ENCODE assay signal across 15 mouse cellular contexts in the genomic region with DNA sequence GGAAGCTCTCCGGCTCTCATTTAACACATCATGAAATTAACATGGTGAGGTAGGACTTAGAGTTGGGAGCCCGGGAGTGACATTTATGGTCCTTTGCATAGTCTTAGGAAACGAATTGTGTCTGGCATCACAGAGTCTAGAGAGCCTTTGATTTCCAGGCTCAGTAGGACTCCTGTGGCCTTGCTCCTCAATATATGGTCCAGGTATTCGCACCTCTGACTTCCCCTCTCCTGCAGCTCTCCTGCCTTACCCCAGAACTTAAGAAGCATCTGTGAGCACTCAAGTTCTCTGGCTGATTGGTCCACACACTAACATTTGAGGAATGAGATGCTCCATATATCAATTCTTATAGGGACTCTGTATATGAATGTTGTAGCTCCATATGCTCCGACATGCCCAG.
A peak's percentile ranks its signal among the peaks of the same experiment; 100 is the strongest.
DNase-seq lines count a peak whose midpoint lies in the region; ATAC-seq lines count a peak whose summit lies in the region.
"Had no signal": no experiment of that assay in that cellular context is flagged by ENCODE, and none has a peak within 500 bp of the region (broad histone marks: within the 10 kb centered on the region; RNA-seq: fewer than 3 reads in every experiment).

No protein-coding gene starts in this region.

- no peaks in the 10 kb centered on the region for H3K9me3 ChIP-seq in heart, embryonic 10.5 days
- H3K9me3 ChIP-seq in embryonic facial prominence, embryonic 15.5 days (replicated peaks), result no peaks in the 10 kb centered on the region
- no peaks in the 10 kb centered on the region for H3K9me3 ChIP-seq in limb, embryonic 13.5 days
- H3K9me3 ChIP-seq: forebrain, embryonic 10.5 days; heart, embryonic 12.5 days; hindbrain, embryonic 10.5 days had no signal

- 91% methylated on average over 5 of the region's 5 CpGs for WGBS in heart, embryonic 10.5 days
- 53% methylated on average over 5 of the region's 5 CpGs for WGBS in embryonic facial prominence, embryonic 15.5 days
- WGBS in limb, embryonic 13.5 days, result 37% methylated on average over 5 of the region's 5 CpGs

- ATAC-seq in embryonic facial prominence, embryonic 15.5 days (ENCODE audit: insufficient number of reproducible peaks, low FRiP score, low TSS enrichment, low read depth), result no peak
- no peak for ATAC-seq in limb, embryonic 13.5 days (ENCODE audit: low FRiP score, low read depth)
- ATAC-seq: forebrain, embryonic 14.5 days had no signal

- H3K9ac ChIP-seq in embryonic facial prominence, embryonic 15.5 days, result no peak overlapping the region
- no peak overlapping the region for H3K9ac ChIP-seq in limb, embryonic 13.5 days
- H3K9ac ChIP-seq: heart, embryonic 12.5 days; hindbrain, embryonic 14.5 days had no signal

- no peaks in the 10 kb centered on the region for H3K27me3 ChIP-seq in heart, embryonic 10.5 days (ENCODE audit: insufficient read depth, poor library complexity, severe bottlenecking)
- H3K27me3 ChIP-seq in embryonic facial prominence, embryonic 15.5 days, result no peaks in the 10 kb centered on the region
- H3K27me3 ChIP-seq in limb, embryonic 13.5 days, result no peaks in the 10 kb centered on the region
- H3K27me3 ChIP-seq: heart, embryonic 12.5 days had no signal

- H3K4me3 ChIP-seq in heart, embryonic 10.5 days, result no peak overlapping the region
- no peak overlapping the region for H3K4me3 ChIP-seq in embryonic facial prominence, embryonic 15.5 days (replicated peaks)
- no peak overlapping the region for H3K4me3 ChIP-seq in limb, embryonic 13.5 days
- H3K4me3 ChIP-seq: erythroblast, embryonic 14.5 days; forebrain, embryonic 10.5 days; heart, adult 2 months; heart, embryonic 12.5 days; hindbrain, embryonic 10.5 days had no signal

- no peak overlapping the region for H3K27ac ChIP-seq in heart, embryonic 10.5 days
- peak overlapping the region; percentile 73 for H3K27ac ChIP-seq in embryonic facial prominence, embryonic 15.5 days (replicated peaks)
- peak overlapping the region; percentile 85 for H3K27ac ChIP-seq in limb, embryonic 13.5 days
- H3K27ac ChIP-seq: forebrain, embryonic 10.5 days; heart, adult 2 months; hindbrain, embryonic 10.5 days; hindbrain, embryonic 14.5 days had no signal

- 0 out of 2 replicates have a peak, but pooled peaks cover 4% of the 10 kb centered on the region for H3K4me1 ChIP-seq in heart, embryonic 10.5 days
- peaks cover 41% of the 10 kb centered on the region for H3K4me1 ChIP-seq in embryonic facial prominence, embryonic 15.5 days
- H3K4me1 ChIP-seq in limb, embryonic 13.5 days, result peaks cover 44% of the 10 kb centered on the region
- H3K4me1 ChIP-seq: heart, embryonic 12.5 days had no signal

- peak overlapping the region; percentile 10; the same call in 1 of the 2 replicates for H3K4me2 ChIP-seq in embryonic facial prominence, embryonic 15.5 days (replicated peaks)
- peak overlapping the region; percentile 25; the same call in 1 of the 2 replicates for H3K4me2 ChIP-seq in limb, embryonic 13.5 days (replicated peaks)
- H3K4me2 ChIP-seq: heart, embryonic 12.5 days; hindbrain, embryonic 14.5 days had no signal

- no peaks in the 10 kb centered on the region for H3K36me3 ChIP-seq in heart, embryonic 10.5 days
- no peaks in the 10 kb centered on the region for H3K36me3 ChIP-seq in embryonic facial prominence, embryonic 15.5 days
- no peaks in the 10 kb centered on the region for H3K36me3 ChIP-seq in limb, embryonic 13.5 days
- H3K36me3 ChIP-seq: heart, embryonic 12.5 days; hindbrain, embryonic 10.5 days had no signal

- DNase-seq in heart, embryonic 10.5 days (ENCODE audit: low spot score), result peak; percentile 68
- DNase-seq in heart, adult 11 months, result no peak
- no peak for DNase-seq in cerebellum, postnatal 4 days (ENCODE audit: low spot score in 2 of 2)
- DNase-seq in left cerebral cortex, adult 9 months (ENCODE audit: low spot score in 2 of 2), result no peak
- DNase-seq in layer of hippocampus, postnatal 36 days, result no peak
- DNase-seq: adrenal gland, postnatal 10 days; heart, adult 2 months had no signal
